Mouse (Mus musculus) limb, embryonic 14.5 days (tissue): ENCODE results near the gene Hnrnpd. TPM values are rescaled to one million over a fixed set of nuclear protein-coding genes. Genes with fewer than 3 reads are reported as not detected.

Source experiments
- ATAC-seq: fragments of 200-750 bp; cut with Nextera tagmentation; 2 replicates; pipeline ENCODE4 v1.8.0; 2017; ENCODE audit warnings: low read depth, moderate number of reproducible peaks, moderate TSS enrichment; ENCODE audit not compliant: low FRiP score
- DNase-seq: peaks from one replicate; pipeline ENCODE4 v3.0.0-alpha.2; 2015; ENCODE audit warnings: low spot score
- H3K27ac ChIP-seq: fragments of 300-500 bp; sonication (generic); replicated peaks from 2 replicates; pipeline ENCODE4 v1.5.1; 2014; ENCODE audit warnings: low read depth, mild to moderate bottlenecking, low read length, moderate library complexity, mixed read lengths
- H3K27me3 ChIP-seq: fragments of 300-500 bp; sonication (generic); 2 replicates; pipeline ENCODE4 v1.6.1; 2014; ENCODE audit warnings: low read length, mixed read lengths; ENCODE audit not compliant: control insufficient read depth, insufficient read depth
- H3K36me3 ChIP-seq: fragments of 300-500 bp; sonication (generic); 2 replicates; pipeline ENCODE4 v1.6.1; 2014; ENCODE audit warnings: mild to moderate bottlenecking, low read length, moderate library complexity, mixed read lengths; ENCODE audit not compliant: control insufficient read depth, insufficient read depth
- H3K4me1 ChIP-seq: fragments of 300-500 bp; sonication (generic); 2 replicates; pipeline ENCODE4 v1.6.1; 2014; ENCODE audit warnings: antibody characterized with exemption, low read length, mixed read lengths; ENCODE audit not compliant: control insufficient read depth, insufficient read depth
- H3K4me2 ChIP-seq: fragments of 300-500 bp; sonication (generic); replicated peaks from 2 replicates; pipeline ENCODE4 v1.6.1; 2014; ENCODE audit warnings: low read depth, mild to moderate bottlenecking, low read length, moderate library complexity; ENCODE audit not compliant: severe bottlenecking
- H3K4me3 ChIP-seq: fragments of 300-500 bp; sonication (generic); replicated peaks from 2 replicates; pipeline ENCODE4 v1.5.1; 2014; ENCODE audit warnings: low read length
- H3K9ac ChIP-seq: fragments of 300-500 bp; sonication (generic); 2 replicates; pipeline ENCODE4 v1.6.1; 2014; ENCODE audit warnings: mild to moderate bottlenecking, low read depth, low read length, moderate library complexity; ENCODE audit not compliant: severe bottlenecking
- H3K9me3 ChIP-seq: fragments of 300-500 bp; sonication (generic); 2 replicates; pipeline ENCODE4 v1.6.1; 2016; ENCODE audit warnings: low read length; ENCODE audit not compliant: control insufficient read depth
- POLR2A ChIP-seq: fragments of 200-500 bp; IDR thresholded peaks from 2 replicates; pipeline ENCODE4 v1.8.0; 2012; ENCODE audit warnings: inconsistent platforms, mild to moderate bottlenecking, moderate library complexity, borderline replicate concordance; ENCODE audit not compliant: insufficient read depth, insufficient read length; ENCODE audit errors: extremely low read depth
- WGBS: fragments of 180-500 bp; shearing (Covaris S2); extraction: QIAGEN DNeasy Blood & Tissue Kit; methylation state at CpG from one replicate; pipeline ENCODE4 v1.1.7; 2014; 5-methylcytosine and 5-hydroxymethylcytosine counted together
- polyA plus RNA-seq, 2 experiments: library from polyadenylated mRNA; depleted of rRNA in 1 of 2; stranded (reverse) in 1 of 2; unstranded in 1 of 2; fragments of >200 nt; fragmentation: Nextera tagmentation in 1 of 2; extraction: Ambion mirVana in 1 of 2; gene quantifications; 2 replicates each; pipeline versions ENCODE4 v1.2.1 to v1.2.3; 2012 to 2014

Hnrnpd gene
- polyA plus RNA-seq (2012; rRNA removed) (224 and 369 TPM in 2 replicates), polyA plus RNA-seq (2014; fragmentation: Nextera tagmentation; extraction: Ambion mirVana) (168 and 184 TPM in 2 replicates)

DNA sequence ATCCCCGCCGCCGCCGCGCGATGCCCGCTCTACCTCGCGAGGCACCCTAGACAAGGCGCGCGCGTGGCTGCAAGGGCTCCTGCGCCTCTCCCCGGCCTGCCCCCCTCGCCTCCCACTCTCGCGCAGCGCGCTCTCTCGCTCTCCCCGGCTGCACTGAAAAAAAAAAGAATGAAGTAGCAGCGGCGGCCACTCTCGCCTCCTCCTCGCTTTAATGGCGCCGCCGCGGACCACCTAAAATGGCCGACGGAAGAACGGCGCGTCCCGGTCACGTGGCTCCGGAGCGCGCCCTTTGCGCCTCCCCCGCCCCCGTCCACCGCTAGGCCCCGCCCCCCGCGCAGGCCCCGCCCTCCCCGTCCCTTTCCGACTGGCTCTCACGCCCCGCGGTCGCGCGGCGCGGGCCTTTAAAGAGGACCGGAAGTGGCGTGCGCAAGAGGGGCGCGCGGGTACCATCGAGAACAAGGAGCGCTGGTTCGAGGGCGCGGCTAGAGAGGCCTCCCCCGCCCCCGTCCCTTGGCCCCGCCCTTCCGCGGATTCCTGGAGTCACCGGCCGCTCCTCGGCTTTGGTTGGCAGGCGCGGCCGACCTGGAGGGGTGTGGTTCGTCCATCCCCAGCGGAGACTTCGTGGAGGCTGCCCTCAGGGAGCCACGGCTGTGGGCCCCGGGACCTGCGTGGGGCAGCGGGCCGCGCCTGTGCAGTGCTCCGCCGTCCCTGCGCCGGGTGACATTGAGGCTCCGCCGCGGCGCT, at the start of gene Hnrnpd, which contains the start of gene 4930524J08Rik:
Gene Hnrnpd (minus strand): TSS at position 240 of the 744 bp plus-strand sequence.
Gene 4930524J08Rik (plus strand): TSS at position 363 of the 744 bp plus-strand sequence.
- peak; percentile 96 for ATAC-seq
- H3K4me2 ChIP-seq, result peak within 1 kb of the TSS; percentile 72
- peak within 1 kb of the TSS; percentile 97 for H3K9ac ChIP-seq
- DNase-seq, result peak; percentile 97
- H3K27me3 ChIP-seq, result no peaks in the 10 kb centered on the region
- no peaks in the 10 kb centered on the region for H3K9me3 ChIP-seq
- peaks cover 17% of the 10 kb centered on the region for H3K4me1 ChIP-seq
- H3K4me3 ChIP-seq, result peak within 1 kb of the TSS; percentile 96
- peaks cover 16% of the 10 kb centered on the region for H3K36me3 ChIP-seq
- peak within 1 kb of the TSS; percentile 100 for H3K27ac ChIP-seq
- WGBS, result 1% methylated on average over 57 of the region's 97 CpGs
- peak; percentile 85; the same call in 1 of the 2 replicates for TF ChIP-seq POLR2A

DNA sequence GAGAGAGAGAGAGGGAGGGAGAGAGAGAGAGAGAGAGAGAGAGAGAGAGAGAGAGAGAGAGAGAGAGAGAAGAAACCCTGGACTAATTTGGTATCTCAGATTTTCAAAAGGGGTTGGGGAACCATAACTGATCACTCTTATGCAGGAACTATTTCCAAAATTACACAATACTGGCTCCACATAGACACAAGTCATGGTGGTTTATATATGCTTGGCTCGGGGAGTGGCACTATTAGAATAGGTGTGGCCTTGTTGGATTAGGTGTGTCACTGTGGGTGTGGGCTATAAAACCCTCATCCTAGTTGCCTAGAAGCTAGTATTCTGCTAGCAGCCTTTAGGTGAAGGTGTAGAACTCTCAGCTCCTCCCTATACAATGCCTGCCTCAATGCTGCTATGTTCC, 46.1 kb upstream of the Hnrnpd start:
- no peaks in the 10 kb centered on the region for H3K27me3 ChIP-seq
- no peak for TF ChIP-seq POLR2A
- no peak overlapping the region for H3K4me2 ChIP-seq
- no peaks in the 10 kb centered on the region for H3K4me1 ChIP-seq
- H3K27ac ChIP-seq, result no peak overlapping the region
- H3K36me3 ChIP-seq, result no peaks in the 10 kb centered on the region
- H3K9me3 ChIP-seq, result no peaks in the 10 kb centered on the region
- WGBS, result 75% methylated on average over 1 of the region's 1 CpGs
- ATAC-seq, result no peak
- DNase-seq, result no peak
- H3K9ac ChIP-seq, result no peak overlapping the region
- no peak overlapping the region for H3K4me3 ChIP-seq

DNA sequence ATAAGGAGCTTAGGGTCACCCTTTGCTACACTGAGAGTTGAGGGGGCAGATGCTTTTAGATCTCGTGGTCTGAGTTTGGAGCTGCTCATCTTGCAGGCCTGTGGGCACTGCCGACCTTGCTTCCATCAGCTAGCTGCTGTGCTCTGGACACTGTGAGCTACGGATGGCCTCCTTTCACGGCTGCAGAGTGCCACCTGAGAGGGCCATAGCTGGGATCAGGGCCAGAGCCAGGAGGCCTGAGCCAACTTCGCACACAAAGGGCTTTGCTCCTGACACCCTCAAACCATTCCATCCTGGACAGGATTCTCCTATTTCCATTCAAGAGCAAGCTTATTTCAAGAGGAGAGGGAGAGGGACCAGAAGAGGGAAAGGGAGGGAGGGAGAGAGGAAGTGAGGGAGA, 45.7 kb upstream of the Hnrnpd start:
- no peak for ATAC-seq

DNA sequence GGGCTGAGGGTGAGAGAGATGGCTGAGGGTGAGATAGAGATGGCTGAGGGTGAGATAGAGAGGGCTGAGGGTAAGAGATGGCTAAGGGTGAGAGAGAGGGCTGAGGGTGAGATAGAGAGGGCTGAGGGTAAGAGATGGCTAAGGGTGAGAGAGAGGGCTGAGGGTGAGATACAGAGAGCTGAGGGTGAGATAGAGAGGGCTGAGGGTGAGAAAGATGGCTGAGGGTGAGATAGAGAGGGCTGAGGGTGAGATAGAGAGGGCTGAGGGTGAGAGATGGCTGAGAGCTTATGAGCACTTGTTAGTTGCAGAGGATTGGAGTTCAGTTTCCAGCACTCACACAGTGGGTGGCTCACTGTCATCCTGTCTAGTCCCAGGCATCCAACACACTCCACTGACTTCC, 41.4 kb upstream of the Hnrnpd start:
- no peak overlapping the region for H3K4me2 ChIP-seq
- no peak overlapping the region for H3K4me3 ChIP-seq
- no peak for DNase-seq
- no peaks in the 10 kb centered on the region for H3K4me1 ChIP-seq
- H3K9me3 ChIP-seq, result no peaks in the 10 kb centered on the region
- no peak for TF ChIP-seq POLR2A
- no peak overlapping the region for H3K27ac ChIP-seq
- H3K36me3 ChIP-seq, result no peaks in the 10 kb centered on the region
- H3K27me3 ChIP-seq, result no peaks in the 10 kb centered on the region
- no peak for ATAC-seq
- H3K9ac ChIP-seq, result no peak overlapping the region

More for the DNA sequence above, 45.7 kb upstream of the Hnrnpd start:
- Histone ChIP-seq H3K27ac (no peak overlapping the region), H3K9me3 (no peaks in the 10 kb centered on the region), H3K4me2 (no peak overlapping the region), H3K4me1 (no peaks in the 10 kb centered on the region), H3K4me3 (no peak overlapping the region), H3K9ac (no peak overlapping the region), H3K36me3 (no peaks in the 10 kb centered on the region), H3K27me3 (no peaks in the 10 kb centered on the region)
- no peak for DNase-seq
- TF ChIP-seq POLR2A, result no peak
- WGBS, result 72% methylated on average over 5 of the region's 5 CpGs

DNA sequence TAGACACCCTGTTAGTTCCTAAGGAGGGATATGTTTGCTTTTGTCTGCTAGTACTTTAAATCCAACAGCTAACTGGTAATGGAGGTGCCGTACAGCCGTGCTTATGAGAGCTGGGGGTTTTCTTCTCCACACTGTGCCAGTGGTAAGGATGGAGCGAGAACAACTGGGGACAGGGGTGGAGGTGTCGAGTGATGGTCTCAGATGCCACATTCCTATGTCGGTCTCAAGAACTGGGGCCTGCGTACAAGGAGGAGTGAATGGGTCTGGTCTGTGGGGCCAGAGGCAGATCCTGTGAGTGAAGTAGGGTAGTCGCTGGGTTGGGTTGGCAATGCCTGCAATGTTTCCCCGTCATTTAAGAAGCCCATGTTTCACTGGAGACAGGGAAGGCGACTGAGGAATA, 33.9 kb upstream of the Hnrnpd start:
- Histone ChIP-seq H3K4me3 (no peak overlapping the region), H3K9ac (no peak overlapping the region), H3K4me1 (no peaks in the 10 kb centered on the region), H3K27me3 (no peaks in the 10 kb centered on the region), H3K4me2 (no peak overlapping the region), H3K9me3 (no peaks in the 10 kb centered on the region), H3K27ac (no peak overlapping the region), H3K36me3 (no peaks in the 10 kb centered on the region)
- no peak for TF ChIP-seq POLR2A
- WGBS, result 83% methylated on average over 9 of the region's 9 CpGs
- DNase-seq, result no peak
- ATAC-seq, result no peak
